Mouse (Mus musculus) left cerebral cortex, postnatal 4 days (tissue): ENCODE measurements around the gene BC030867. TPM values are rescaled to one million over a fixed set of nuclear protein-coding genes. Genes with fewer than 3 reads are reported as not detected.

Experiments used
- DNase-seq: peaks from one replicate; pipeline ENCODE4 v3.0.0-alpha.2; 2022
- intact Hi-C: fragments of 180-260 bp; cut with DNase I; formaldehyde crosslinking; loops from one replicate; pipeline ENCODE4 v1.15.1; 2025
- total RNA-seq, 2 experiments: library from RNA; stranded (reverse); gene quantifications; 2 replicates each; pipeline ENCODE4 v1.2.3; 2021

The BC030867 gene
- total RNA-seq, 2 experiments from 2014 or later: 1.4 to 1.6 TPM

DNA sequence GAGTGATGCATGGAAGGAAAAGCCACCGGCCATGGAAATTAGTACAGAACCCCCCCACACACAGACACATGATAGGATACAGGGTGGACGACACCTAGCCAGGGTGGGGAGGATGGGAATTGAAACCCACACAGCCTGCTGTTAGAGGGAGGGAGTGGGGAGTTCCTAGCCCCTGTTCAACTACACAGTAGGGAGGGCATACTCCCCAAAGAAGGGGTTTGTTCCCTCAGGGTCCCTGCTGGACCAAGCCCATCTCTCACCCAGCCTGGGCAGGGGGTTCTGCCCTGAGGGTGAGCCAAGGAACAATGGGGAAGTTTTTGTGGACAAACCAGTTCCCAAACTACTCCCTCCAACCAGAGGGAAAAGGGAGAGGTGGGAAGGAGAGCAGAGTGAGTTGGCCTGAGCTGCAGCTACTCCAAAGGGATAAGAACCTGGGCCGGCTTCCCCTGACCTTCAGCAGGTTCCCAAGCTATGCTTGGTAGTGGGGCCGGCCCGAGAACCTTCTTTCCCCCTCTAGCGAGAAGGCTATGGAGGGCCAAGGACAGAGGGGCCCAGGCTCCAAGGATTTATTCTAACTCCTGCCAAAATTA is 40.9 kb downstream of the BC030867 start:
- no peak for DNase-seq
- intact Hi-C loops: no loop called here

- DNase-seq: no peak
- intact Hi-C loops: no loop called here
These were observed 41.5 kb downstream of the BC030867 start for GRCm38 (mm10) chr11:102290141-102290540.

- intact Hi-C loops: no loop called here
- peak; percentile 9 for DNase-seq
These were observed 42.4 kb downstream of the BC030867 start for GRCm38 (mm10) chr11:102291051-102291535.

- intact Hi-C loops: no loop called here
- DNase-seq: peak; percentile 9
These were observed 45.3 kb downstream of the BC030867 start for GRCm38 (mm10) chr11:102293971-102294370.

DNA sequence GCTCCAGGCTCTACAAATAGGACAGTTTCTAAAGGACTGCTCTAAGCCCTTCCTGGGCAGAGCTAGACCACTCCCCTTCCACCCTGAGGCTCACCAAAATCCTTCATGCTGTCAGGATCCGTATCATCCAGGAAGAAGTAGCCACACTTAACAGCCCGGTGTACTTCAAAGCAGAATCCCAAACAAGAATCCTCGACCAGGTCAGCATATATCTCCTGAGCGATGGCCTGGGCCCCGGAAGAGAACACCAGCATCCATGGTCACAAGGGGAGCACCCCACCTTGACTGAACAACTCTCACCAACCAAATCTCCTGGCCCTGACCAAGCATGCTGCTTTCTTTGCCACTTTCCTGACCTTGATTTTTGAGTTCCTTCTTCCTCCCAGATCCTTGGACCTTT is 45.7 kb downstream of the BC030867 start:
- no peak for DNase-seq
- intact Hi-C loops: no loop called here

DNA sequence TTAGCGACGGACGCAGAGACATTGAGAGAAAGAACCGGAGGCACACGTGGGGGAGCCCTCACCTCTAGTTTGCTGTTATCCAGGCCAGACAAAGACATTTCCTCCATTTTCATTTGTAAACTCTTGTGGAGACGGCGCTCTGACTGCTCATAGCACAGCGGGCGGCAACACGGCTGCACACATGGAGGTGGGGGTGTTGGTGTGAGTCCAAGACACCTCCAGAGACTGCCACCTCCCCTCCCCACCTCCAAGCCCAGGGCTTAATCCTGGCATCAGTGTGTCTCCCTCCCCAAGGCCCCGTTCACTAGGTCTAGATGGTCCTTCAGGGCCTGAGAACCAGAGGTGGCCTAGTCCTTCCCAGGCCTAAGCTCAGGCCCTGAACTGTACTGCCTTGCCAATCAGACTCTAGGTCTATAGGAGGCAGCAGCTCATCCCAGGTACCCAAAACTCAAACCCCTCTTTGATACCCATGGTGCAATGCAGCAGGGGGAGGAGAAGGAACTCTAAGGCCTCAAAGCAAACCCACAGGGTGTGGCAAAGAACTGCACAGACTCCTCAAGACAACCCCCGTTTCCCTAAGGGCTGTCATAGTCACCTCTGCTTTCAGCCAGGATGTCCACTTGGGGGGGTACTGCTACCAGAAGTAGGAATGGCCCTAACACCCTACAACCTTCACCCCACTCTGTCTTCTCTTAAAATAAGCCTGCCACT is 46.4 kb downstream of the BC030867 start:
- intact Hi-C loops: loop anchor here (5.0 kb wide), 2 partner anchors 117 to 137 kb away; partner anchors contain the start of gene Grn
- DNase-seq: peak; percentile 22

DNA sequence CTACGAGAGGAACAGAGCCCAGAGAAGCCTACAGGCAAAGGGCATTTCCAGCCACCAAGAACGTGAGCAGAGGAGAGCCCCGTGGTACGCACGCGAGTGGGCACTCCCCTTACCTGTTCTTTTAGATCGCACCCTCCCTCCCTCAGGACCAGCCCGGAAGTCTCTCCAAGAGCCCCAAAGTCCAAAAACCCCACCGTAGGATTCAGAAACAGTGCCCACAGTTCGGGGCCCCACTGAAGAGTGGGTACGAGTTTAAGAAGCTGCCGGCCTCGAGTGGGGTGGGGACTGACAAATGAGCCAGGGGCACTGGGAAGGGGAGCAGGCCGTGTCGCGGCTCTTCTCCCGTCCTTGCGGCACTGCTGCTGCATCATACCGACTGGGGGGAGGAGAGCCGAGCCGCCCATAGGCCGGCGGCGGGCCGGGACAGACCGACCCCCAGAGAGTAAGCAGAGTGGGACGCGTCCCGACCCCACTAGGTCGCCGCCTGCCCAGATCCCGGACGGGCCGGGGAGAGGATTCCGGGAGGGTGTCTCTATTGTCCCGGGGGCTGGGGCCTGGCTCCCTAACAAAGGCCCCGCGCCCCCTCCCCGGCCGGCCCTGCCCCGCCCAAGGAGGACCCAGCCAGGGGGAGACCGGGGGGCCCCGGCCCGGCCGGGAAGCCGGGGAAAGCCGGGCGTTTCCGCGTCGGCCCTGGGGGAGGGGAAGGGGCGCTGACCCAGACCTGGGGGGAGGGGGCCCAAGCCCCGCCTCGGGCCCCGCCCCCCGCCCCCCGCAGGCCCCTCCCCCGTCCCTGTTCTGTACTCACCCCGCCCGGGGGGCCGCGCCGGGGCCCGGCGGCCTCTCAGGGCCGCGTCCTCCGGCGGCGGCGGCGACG is 47.2 kb downstream of the BC030867 start:
- DNase-seq: peak; percentile 65
- intact Hi-C loops: loop anchor here (5.0 kb wide), 2 partner anchors 116 to 136 kb away; partner anchors contain the start of gene Grn

DNA sequence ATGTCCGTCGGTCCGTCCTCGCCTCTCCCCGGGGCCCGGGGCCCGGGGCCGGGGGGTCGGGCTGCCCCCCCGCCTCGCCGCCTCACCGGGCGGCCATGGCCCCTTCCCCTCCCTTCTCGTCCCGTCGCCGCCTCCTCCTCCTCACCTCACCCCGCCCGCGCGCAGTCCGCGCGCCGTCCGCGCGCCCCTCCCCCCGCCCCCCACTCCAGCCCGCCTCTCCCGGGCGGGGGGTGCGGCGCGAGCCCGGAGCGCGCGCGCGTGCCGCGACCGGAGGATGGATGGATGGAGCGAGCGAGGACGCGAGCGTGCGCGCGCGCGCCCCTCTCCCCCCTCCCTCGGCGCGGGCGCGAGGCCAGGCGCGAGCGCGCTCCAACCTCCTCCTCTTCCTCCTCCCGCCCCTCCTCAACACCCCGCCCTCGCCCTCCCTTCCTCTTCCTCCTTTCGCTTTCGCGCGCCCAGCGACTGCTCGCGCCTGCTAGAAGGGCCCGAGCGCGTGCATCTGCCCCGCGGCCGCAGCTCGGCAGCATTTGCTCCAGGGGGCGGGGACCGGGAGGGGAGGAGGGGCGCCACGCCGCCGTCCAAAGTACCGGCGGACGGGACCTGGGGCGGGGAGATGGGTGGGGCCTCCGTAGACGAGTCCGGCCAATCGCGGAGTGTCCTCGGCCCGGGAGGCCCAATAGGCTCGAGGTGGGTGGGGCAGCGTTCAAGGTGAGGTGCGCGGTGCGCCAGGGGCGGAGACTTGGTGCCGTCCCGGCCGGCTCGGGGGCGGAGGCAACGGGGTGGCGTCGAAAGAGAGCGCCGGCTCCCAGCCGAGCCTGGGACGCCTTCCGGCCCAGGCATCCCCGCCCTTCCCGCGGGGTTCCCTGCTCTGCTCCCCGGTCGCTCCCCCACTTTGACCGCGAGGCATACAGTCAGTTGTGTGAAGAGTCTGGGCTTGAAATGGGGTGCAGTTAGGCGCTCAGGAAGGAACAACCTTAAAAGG is 48.1 kb downstream of the BC030867 start, which contains the start of gene Atxn7l3:
Atxn7l3 (minus strand) TSS at position 141 of the 982 bp plus-strand sequence.
- DNase-seq: peak; percentile 99
- intact Hi-C loops: loop anchor here (5.0 kb wide), 2 partner anchors 116 to 136 kb away; partner anchors contain the start of gene Grn

GRCm38 (mm10) chr11:102297577-102298556 is 49.2 kb downstream of the BC030867 start:
- no peak for DNase-seq
- intact Hi-C loops: loop anchor here (5.0 kb wide), 2 partner anchors 114 to 134 kb away; partner anchors contain the start of gene Grn

DNA sequence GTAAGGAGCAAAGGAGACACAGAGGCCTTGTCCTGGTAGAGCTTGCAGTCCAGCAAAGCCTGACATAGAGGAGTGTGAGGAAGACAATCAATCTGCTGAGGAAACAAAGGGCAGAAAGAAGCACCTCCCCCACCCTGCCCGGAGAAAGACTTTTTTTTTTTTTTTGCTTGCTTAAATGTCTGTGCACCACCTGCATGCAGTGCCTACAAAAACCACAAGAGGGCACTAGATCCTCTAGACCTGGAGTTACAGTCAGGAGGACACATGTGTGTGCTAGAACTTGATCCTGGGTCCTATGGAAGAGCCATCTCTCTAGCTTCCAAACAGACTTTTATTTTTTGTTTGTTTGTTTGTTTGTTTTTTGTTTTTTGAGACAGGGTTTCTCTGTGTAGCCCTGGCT is 51.2 kb downstream of the BC030867 start:
- peak; percentile 74 for DNase-seq
- intact Hi-C loops: loop anchor here (5.0 kb wide), 2 partner anchors 112 to 132 kb away; partner anchors contain the start of gene Grn

GRCm38 (mm10) chr11:102304141-102304540 is 55.5 kb downstream of the BC030867 start:
- no peak for DNase-seq
- intact Hi-C loops: no loop called here

GRCm38 (mm10) chr11:102305359-102305758 is 56.7 kb downstream of the BC030867 start:
- DNase-seq: no peak

GRCm38 (mm10) chr11:102308104-102308503 is 59.4 kb downstream of the BC030867 start:
- intact Hi-C loops: no loop called here
- DNase-seq: no peak

More at GRCm38 (mm10) chr11:102305359-102305758, 56.7 kb downstream of the BC030867 start:
- intact Hi-C loops: no loop called here

- intact Hi-C loops: no loop called here
- DNase-seq: peak; percentile 96
These were observed 60.3 kb downstream of the BC030867 start for GRCm38 (mm10) chr11:102308979-102309378.

DNA sequence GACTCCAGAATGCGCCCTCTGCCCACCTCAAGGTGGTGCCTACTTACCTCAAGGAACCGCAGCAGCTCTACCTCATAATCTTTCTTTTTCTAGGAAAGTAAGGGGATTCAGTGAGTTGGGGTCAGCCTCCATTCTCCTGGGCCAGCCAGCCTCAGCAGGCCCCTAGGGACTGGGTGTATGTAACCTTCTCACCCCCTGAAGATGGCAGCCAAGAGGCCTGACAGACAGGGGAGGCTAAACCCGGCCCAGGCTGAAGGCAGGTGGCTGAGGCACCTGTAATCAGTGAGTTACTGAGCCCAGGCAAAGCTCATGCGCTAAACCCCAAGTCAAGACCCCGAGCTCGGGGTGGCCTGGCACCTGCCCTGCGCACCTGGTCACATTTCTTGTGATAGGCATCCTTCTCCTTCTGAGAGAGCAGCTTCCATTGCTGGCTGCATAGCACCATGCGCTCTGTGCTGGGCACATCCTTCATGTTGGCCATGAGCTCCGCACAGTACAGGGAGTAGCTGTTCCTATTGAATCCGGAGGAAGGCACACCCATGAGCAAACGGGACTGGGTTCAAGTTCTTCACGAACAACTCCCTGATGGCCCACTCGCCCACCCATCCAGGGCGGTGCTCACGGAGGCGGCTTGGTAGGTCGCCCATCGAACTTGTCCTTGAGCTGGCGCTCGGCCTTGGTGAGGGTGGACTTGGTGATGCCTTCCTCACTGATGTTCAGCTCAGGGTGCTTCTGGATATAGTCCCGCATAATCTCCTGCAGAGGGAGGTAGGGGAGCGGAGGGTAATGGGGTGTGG is 61.3 kb downstream of the BC030867 start:
- peak; percentile 13 for DNase-seq
- intact Hi-C loops: no loop called here

GRCm38 (mm10) chr11:102310768-102311695 is 62.4 kb downstream of the BC030867 start:
- DNase-seq: peak; percentile 32
- intact Hi-C loops: no loop called here
